Mouse (Mus musculus) hindbrain, embryonic 12.5 days (tissue): ENCODE results near the gene Mrgpre. TPM values are rescaled to one million over a fixed set of nuclear protein-coding genes. Genes with fewer than 3 reads are reported as not detected.
A peak's percentile ranks its signal among the peaks of the same experiment; 100 is the strongest.

Experiments
- ATAC-seq: fragments of 200-750 bp; cut with Nextera tagmentation; 2 replicates; pipeline ENCODE4 v1.8.0; 2017; ENCODE audit warnings: moderate TSS enrichment; ENCODE audit not compliant: low FRiP score
- H3K27ac ChIP-seq: fragments of 300-500 bp; sonication (generic); 2 replicates; pipeline ENCODE4 v1.5.1; 2016; ENCODE audit warnings: mild to moderate bottlenecking
- H3K27me3 ChIP-seq: fragments of 300-500 bp; sonication (generic); 2 replicates; pipeline ENCODE4 v1.6.1; 2016; ENCODE audit warnings: mild to moderate bottlenecking
- H3K36me3 ChIP-seq: fragments of 300-500 bp; sonication (generic); 2 replicates; pipeline ENCODE4 v1.6.1; 2016; ENCODE audit warnings: mild to moderate bottlenecking
- H3K4me1 ChIP-seq: fragments of 300-500 bp; sonication (generic); 2 replicates; pipeline ENCODE4 v1.6.1; 2016
- H3K4me2 ChIP-seq: fragments of 300-500 bp; sonication (generic); replicated peaks from 2 replicates; pipeline ENCODE4 v1.6.1; 2016; ENCODE audit warnings: mild to moderate bottlenecking
- H3K4me3 ChIP-seq: fragments of 300-500 bp; sonication (generic); 2 replicates; pipeline ENCODE4 v1.5.1; 2016; ENCODE audit warnings: mild to moderate bottlenecking
- H3K9ac ChIP-seq: fragments of 300-500 bp; sonication (generic); 2 replicates; pipeline ENCODE4 v1.6.1; 2016; ENCODE audit warnings: mild to moderate bottlenecking, moderate library complexity
- H3K9me3 ChIP-seq: fragments of 300-500 bp; sonication (generic); replicated peaks from 2 replicates; pipeline ENCODE4 v1.6.1; 2016; ENCODE audit warnings: mild to moderate bottlenecking
- WGBS: fragments of 180-500 bp; shearing (Covaris S2); methylation state at CpG from one replicate; pipeline ENCODE4 v1.1.7; 2016; 5-methylcytosine and 5-hydroxymethylcytosine counted together
- polyA plus RNA-seq: library from polyadenylated mRNA; unstranded; fragments of >200 nt; fragmentation: Nextera tagmentation; extraction: Ambion mirVana; gene quantifications from 2 replicates; pipeline ENCODE4 v1.2.1, GENCODE M21; 2016

Gene Mrgpre
- polyA plus RNA-seq, 1 experiment from 2014 or later, result 3.0 TPM

GRCm38 (mm10) chr7:143808909-143809308, 24.6 kb upstream of the Mrgpre start:
- no peaks in the 10 kb centered on the region for H3K9me3 ChIP-seq
- no peak overlapping the region for H3K4me3 ChIP-seq
- H3K36me3 ChIP-seq, result peaks cover 90% of the 10 kb centered on the region
- no peak for ATAC-seq
- no peaks in the 10 kb centered on the region for H3K27me3 ChIP-seq
- H3K4me1 ChIP-seq, result no peaks in the 10 kb centered on the region
- WGBS, result 57% methylated on average over 1 of the region's 1 CpGs
- no peak overlapping the region for H3K4me2 ChIP-seq
- H3K27ac ChIP-seq, result no peak overlapping the region
- H3K9ac ChIP-seq, result no peak overlapping the region

- H3K4me2 ChIP-seq, result no peak overlapping the region
- H3K4me1 ChIP-seq, result no peaks in the 10 kb centered on the region
- H3K27ac ChIP-seq, result no peak overlapping the region
- no peaks in the 10 kb centered on the region for H3K27me3 ChIP-seq
- no peak overlapping the region for H3K4me3 ChIP-seq
- no peak for ATAC-seq
- H3K9ac ChIP-seq, result no peak overlapping the region
- H3K9me3 ChIP-seq, result no peaks in the 10 kb centered on the region
- 66% methylated on average over 5 of the region's 5 CpGs for WGBS
- peaks cover 88% of the 10 kb centered on the region for H3K36me3 ChIP-seq
Observed at GRCm38 (mm10) chr7:143805199-143805624, 20.9 kb upstream of the Mrgpre start.

GRCm38 (mm10) chr7:143801195-143802065, 17.1 kb upstream of the Mrgpre start:
- Histone ChIP-seq H3K36me3 (peaks cover 89% of the 10 kb centered on the region), H3K9ac (no peak overlapping the region), H3K27me3 (no peaks in the 10 kb centered on the region), H3K4me3 (no peak overlapping the region), H3K27ac (no peak overlapping the region), H3K4me2 (no peak overlapping the region), H3K4me1 (no peaks in the 10 kb centered on the region), H3K9me3 (no peaks in the 10 kb centered on the region)
- 89% methylated on average over 8 of the region's 8 CpGs for WGBS
- ATAC-seq, result no peak

- WGBS, result 81% methylated on average over 1 of the region's 1 CpGs
- no peak overlapping the region for H3K27ac ChIP-seq
- no peak overlapping the region for H3K4me3 ChIP-seq
- H3K9me3 ChIP-seq, result no peaks in the 10 kb centered on the region
- no peak overlapping the region for H3K4me2 ChIP-seq
- no peak for ATAC-seq
- H3K4me1 ChIP-seq, result no peaks in the 10 kb centered on the region
- H3K27me3 ChIP-seq, result no peaks in the 10 kb centered on the region
- H3K9ac ChIP-seq, result no peak overlapping the region
- peaks cover 91% of the 10 kb centered on the region for H3K36me3 ChIP-seq
Observed at GRCm38 (mm10) chr7:143800770-143801169, 16.5 kb upstream of the Mrgpre start.

GRCm38 (mm10) chr7:143798783-143799182, 14.5 kb upstream of the Mrgpre start:
- no peak for ATAC-seq
- Histone ChIP-seq H3K9ac (no peak overlapping the region), H3K9me3 (no peaks in the 10 kb centered on the region), H3K27ac (no peak overlapping the region), H3K36me3 (peaks cover 84% of the 10 kb centered on the region), H3K4me1 (no peaks in the 10 kb centered on the region), H3K4me2 (no peak overlapping the region), H3K4me3 (no peak overlapping the region), H3K27me3 (no peaks in the 10 kb centered on the region)
- 91% methylated on average over 4 of the region's 4 CpGs for WGBS

GRCm38 (mm10) chr7:143793121-143793520, 8.8 kb upstream of the Mrgpre start:
- no peaks in the 10 kb centered on the region for H3K27me3 ChIP-seq
- H3K4me3 ChIP-seq, result no peak overlapping the region
- peaks cover 31% of the 10 kb centered on the region for H3K36me3 ChIP-seq
- no peak overlapping the region for H3K9ac ChIP-seq
- no peaks in the 10 kb centered on the region for H3K4me1 ChIP-seq
- H3K9me3 ChIP-seq, result no peaks in the 10 kb centered on the region
- 69% methylated on average over 4 of the region's 4 CpGs for WGBS
- H3K27ac ChIP-seq, result no peak overlapping the region
- ATAC-seq, result no peak
- H3K4me2 ChIP-seq, result no peak overlapping the region

GRCm38 (mm10) chr7:143792336-143792985, 8.2 kb upstream of the Mrgpre start:
- ATAC-seq, result no peak
- no peak overlapping the region for H3K27ac ChIP-seq
- 78% methylated on average over 6 of the region's 6 CpGs for WGBS

GRCm38 (mm10) chr7:143783378-143783995, 813 bp downstream of the Mrgpre start:
- Histone ChIP-seq H3K27ac (peak overlapping the region; percentile 83), H3K4me3 (peak overlapping the region; percentile 40), H3K27me3 (0 out of 2 replicates have a peak, but pooled peaks cover 3% of the 10 kb centered on the region), H3K9ac (peak overlapping the region; percentile 58), H3K9me3 (no peaks in the 10 kb centered on the region), H3K4me1 (peaks cover 26% of the 10 kb centered on the region), H3K36me3 (no peaks in the 10 kb centered on the region), H3K4me2 (peak overlapping the region; percentile 68)
- peak; percentile 86 for ATAC-seq
- 11% methylated on average over 5 of the region's 6 CpGs for WGBS

More at GRCm38 (mm10) chr7:143792336-143792985, 8.2 kb upstream of the Mrgpre start:
- H3K4me3 ChIP-seq, result no peak overlapping the region
- H3K9ac ChIP-seq, result no peak overlapping the region
- no peak overlapping the region for H3K4me2 ChIP-seq
- no peaks in the 10 kb centered on the region for H3K9me3 ChIP-seq
- peaks cover 25% of the 10 kb centered on the region for H3K36me3 ChIP-seq
- no peaks in the 10 kb centered on the region for H3K4me1 ChIP-seq
- H3K27me3 ChIP-seq, result no peaks in the 10 kb centered on the region

GRCm38 (mm10) chr7:143777375-143777774, 6.9 kb downstream of the Mrgpre start:
- H3K36me3 ChIP-seq, result no peaks in the 10 kb centered on the region
- no peaks in the 10 kb centered on the region; the same call in 1 of the 2 replicates for H3K4me1 ChIP-seq
- ATAC-seq, result no peak
- no peak overlapping the region for H3K4me3 ChIP-seq
- no peak overlapping the region for H3K9ac ChIP-seq
- H3K27ac ChIP-seq, result no peak overlapping the region
- H3K4me2 ChIP-seq, result no peak overlapping the region
- 0 out of 2 replicates have a peak, but pooled peaks cover 3% of the 10 kb centered on the region for H3K27me3 ChIP-seq
- H3K9me3 ChIP-seq, result no peaks in the 10 kb centered on the region
- WGBS, result 57% methylated on average over 2 of the region's 2 CpGs

- Histone ChIP-seq H3K9me3 (no peaks in the 10 kb centered on the region), H3K27me3 (0 out of 2 replicates have a peak, but pooled peaks cover 2% of the 10 kb centered on the region), H3K9ac (no peak overlapping the region), H3K27ac (no peak overlapping the region), H3K4me2 (no peak overlapping the region), H3K4me1 (no peaks in the 10 kb centered on the region), H3K4me3 (no peak overlapping the region), H3K36me3 (no peaks in the 10 kb centered on the region)
- no peak for ATAC-seq
- WGBS, result 29% methylated on average over 3 of the region's 3 CpGs
Observed at GRCm38 (mm10) chr7:143776137-143776536, 8.2 kb downstream of the Mrgpre start.

- Histone ChIP-seq H3K27me3 (peaks cover 18% of the 10 kb centered on the region), H3K9me3 (no peaks in the 10 kb centered on the region), H3K9ac (no peak overlapping the region), H3K4me1 (no peaks in the 10 kb centered on the region), H3K4me2 (no peak overlapping the region), H3K27ac (no peak overlapping the region), H3K4me3 (no peak overlapping the region), H3K36me3 (no peaks in the 10 kb centered on the region)
- ATAC-seq, result no peak
- WGBS, result 61% methylated on average over 1 of the region's 1 CpGs
Observed at GRCm38 (mm10) chr7:143769461-143769860, 14.8 kb downstream of the Mrgpre start.

- Histone ChIP-seq H3K36me3 (no peaks in the 10 kb centered on the region), H3K4me2 (no peak overlapping the region), H3K9ac (no peak overlapping the region), H3K27ac (no peak overlapping the region), H3K4me3 (no peak overlapping the region), H3K27me3 (peaks cover 18% of the 10 kb centered on the region), H3K9me3 (no peaks in the 10 kb centered on the region), H3K4me1 (no peaks in the 10 kb centered on the region)
- no peak for ATAC-seq
- WGBS, result 89% methylated on average over 6 of the region's 6 CpGs
Observed at GRCm38 (mm10) chr7:143768267-143768666, 16.0 kb downstream of the Mrgpre start.
